Mouse (Mus musculus) testis, postnatal 10 days (tissue): ENCODE measurements around the gene Gm4131.

Experiments used
- DNase-seq: peaks from one replicate; pipeline ENCODE4 v3.0.0; 2021; ENCODE audit warnings: low spot score

The Gm4131 gene

DNA sequence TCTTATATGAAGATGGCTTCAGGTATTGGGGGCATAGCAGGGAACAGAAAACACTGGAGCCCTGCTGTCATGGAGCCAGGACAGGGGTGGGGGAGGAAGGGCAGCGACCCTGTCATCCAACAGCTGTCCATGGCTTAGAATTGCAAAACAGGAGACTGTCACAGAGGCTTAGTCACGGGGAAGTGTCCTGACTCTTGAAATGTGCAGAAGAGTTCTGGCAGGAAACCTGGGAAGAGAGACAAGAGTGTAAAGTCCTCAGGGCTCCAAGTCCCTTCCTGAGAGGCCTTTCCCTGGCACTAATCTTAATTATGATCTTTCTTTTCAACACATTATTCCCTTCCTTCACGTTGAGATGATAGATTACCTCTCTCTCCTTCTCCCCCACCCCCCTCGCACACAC lies 16.6 kb downstream of the Gm4131 start:
- no peak for DNase-seq

DNA sequence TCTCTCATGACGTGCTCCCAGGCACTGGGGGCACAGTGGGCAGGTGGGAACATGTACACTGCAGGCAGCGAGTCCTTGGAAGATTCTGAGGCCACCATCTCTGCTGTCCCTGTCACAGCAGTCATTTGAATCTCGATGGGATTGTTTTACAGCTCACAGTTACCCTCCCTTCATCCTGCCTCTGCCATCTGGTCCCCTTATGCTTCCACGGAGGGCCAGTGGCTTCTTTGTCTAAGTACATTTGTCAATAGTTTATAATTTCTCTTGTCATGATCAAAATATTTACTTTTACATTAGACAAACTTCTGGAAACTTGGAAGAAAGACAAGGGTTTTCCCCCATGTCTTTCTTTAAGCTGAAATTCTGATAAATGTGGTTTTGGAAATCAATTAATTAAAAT lies 20.0 kb downstream of the Gm4131 start:
- DNase-seq = no peak

DNA sequence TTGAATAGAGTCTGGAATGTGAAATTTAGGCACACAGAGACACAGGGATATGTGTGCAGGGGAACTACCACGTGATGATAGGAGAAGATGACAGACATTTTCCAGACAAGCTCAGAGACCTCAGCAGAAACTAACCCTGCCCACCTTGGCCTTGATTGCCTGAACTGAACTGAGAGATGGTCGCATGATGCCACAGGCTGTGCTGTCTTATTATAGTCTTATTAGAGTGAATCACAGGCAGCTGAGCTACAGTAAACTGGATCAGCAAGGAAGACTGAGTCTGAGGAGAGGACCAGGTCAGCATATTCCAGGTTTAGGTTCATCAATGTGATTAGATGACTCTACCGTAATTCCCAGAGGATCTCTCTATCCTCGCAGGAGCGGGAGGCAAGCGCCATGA lies 20.4 kb downstream of the Gm4131 start:
- no peak for DNase-seq

GRCm38 (mm10) chr14:62541751-62542150 lies 25.0 kb downstream of the Gm4131 start:
- no peak for DNase-seq

DNA sequence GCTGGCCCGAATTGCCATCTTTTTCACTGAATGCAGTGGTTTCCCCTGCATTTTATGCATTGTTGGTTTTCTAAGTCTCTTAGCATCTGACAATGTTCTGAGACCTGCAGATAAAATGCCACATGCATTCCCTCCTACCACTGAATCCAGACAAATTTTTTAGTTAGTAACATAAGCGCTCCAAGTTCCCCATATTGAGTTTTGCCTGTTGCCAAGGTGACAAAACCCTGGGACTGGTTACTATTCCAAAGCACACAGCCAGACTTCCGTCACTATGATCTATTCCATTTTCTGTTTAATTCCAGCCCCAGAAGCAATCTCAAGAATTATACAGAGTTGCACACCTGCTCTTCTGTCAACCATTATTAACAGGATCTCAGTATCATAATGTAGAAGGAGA lies 26.9 kb downstream of the Gm4131 start:
- no peak for DNase-seq

- no peak for DNase-seq
Observed at GRCm38 (mm10) chr14:62536988-62537387, 29.7 kb downstream of the Gm4131 start.

DNA sequence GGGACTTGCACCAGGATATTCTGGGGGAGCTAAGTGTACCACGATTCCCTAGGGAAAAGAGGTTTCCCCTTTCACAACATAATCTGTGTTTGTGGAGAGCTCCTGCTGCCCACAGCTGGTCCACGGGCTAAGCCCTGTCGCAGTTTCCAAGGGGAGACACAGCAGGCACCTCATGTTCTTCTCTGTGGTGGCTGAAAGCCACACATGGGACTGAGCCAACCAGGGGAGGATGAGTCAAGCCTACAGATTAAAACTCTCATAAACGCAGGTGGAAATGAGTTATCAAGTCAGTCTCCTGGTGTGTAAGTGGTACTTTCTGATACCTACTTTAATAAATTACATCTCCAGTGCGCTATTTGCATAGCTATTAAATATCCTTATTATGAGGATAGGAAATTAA lies 30.6 kb downstream of the Gm4131 start:
- no peak for DNase-seq

- no peak for DNase-seq
Observed at GRCm38 (mm10) chr14:62530951-62531350, 35.8 kb downstream of the Gm4131 start.

- no peak for DNase-seq
Observed at GRCm38 (mm10) chr14:62512845-62513244, 53.9 kb downstream of the Gm4131 start.

DNA sequence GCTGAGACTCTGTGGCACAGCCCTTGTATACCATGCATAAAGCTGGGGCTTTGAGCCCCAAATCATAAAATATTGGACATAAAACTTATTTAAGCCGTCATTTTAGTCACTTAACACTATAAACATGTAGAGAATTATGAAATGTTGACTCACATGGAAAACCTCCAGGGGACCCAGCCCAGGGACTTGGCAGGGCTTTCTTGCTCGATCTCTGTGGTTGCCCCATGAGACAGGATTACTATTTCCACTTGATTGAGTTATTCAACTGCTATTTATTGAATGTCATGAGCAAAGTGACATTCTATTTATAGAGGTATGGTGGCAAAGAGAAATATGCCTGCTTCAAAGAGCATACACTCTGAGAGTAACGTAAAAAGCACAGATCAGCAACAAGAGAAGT lies 57.4 kb downstream of the Gm4131 start:
- no peak for DNase-seq

DNA sequence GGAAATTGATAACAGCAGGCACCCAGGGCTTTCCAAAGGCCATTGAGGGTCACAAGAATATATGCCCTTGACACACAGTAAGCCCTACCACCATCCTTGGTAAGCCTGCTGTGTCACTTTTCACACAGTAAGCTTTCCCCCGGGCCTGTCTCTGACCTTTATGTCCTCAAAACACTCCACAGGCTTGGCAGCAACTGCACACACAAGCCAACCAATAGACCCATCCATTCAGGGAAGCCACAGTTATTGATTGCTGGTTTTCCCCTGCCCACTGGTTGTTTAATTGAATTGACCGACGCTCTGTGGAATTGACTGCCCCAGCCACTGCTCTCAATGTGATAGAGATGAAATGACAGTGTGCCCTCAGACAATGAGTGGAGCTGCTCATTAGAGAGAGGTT lies 60.5 kb downstream of the Gm4131 start:
- DNase-seq = no peak

GRCm38 (mm10) chr14:62497391-62497790 lies 69.3 kb downstream of the Gm4131 start:
- no peak for DNase-seq

DNA sequence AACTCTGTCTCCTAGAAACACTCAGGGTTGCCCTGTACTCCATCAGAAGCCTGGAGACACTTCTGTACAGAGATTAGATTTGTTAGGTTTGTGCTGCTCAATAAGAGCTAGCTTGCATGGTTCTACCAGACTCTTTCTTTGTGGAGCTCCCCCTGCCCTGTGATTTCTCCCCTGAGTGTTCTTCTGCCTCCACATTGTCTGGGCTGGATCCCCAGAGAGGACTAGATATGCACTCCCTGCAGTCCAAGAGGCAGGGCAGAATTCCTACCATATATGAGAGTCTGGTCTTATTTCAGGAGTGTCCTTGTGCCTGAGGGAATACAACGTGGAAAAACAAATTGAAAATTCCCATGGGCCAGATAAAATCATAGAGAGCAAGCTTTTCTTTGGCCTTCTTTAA lies 70.2 kb downstream of the Gm4131 start:
- DNase-seq = no peak

- no peak for DNase-seq
Observed at GRCm38 (mm10) chr14:62493456-62493855, 73.3 kb downstream of the Gm4131 start.

GRCm38 (mm10) chr14:62492196-62492850 lies 74.4 kb downstream of the Gm4131 start:
- peak; percentile 86 for DNase-seq

GRCm38 (mm10) chr14:62488270-62488669 lies 78.5 kb downstream of the Gm4131 start:
- DNase-seq = no peak

GRCm38 (mm10) chr14:62481381-62481780 lies 85.3 kb downstream of the Gm4131 start:
- no peak for DNase-seq

DNA sequence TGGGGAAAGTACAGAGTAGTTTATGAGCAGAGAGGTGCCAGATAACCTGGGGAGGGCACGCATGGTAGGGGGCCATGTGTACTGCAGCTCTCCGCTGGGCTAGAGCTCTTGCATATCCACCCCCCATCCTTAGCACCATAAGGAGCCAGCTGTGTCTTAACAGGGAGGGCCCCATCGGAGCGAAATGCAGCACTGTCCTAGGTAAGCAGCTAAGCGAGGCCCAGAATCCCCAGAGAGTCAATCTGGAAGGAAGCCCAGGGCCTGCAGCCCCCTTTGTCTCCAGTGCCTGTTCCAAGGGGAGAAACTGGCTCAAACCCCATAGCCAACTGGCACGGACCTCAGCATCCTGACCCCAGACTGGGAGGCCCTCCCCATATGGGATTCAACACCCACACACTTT lies 87.3 kb downstream of the Gm4131 start:
- no peak for DNase-seq

GRCm38 (mm10) chr14:62474481-62474880 lies 92.2 kb downstream of the Gm4131 start:
- DNase-seq = no peak

GRCm38 (mm10) chr14:62472061-62472460 lies 94.7 kb downstream of the Gm4131 start:
- DNase-seq = no peak

GRCm38 (mm10) chr14:62468753-62469125 lies 98.0 kb downstream of the Gm4131 start:
- no peak for DNase-seq

GRCm38 (mm10) chr14:62468119-62468752 lies 98.5 kb downstream of the Gm4131 start:
- DNase-seq = no peak

- peak; percentile 52 for DNase-seq
Observed at GRCm38 (mm10) chr14:62464966-62465365, 101.8 kb downstream of the Gm4131 start.

- no peak for DNase-seq
Observed at GRCm38 (mm10) chr14:62459541-62459940, 107.2 kb downstream of the Gm4131 start.
